Mouse (Mus musculus) embryonic facial prominence, embryonic 14.5 days (tissue): ENCODE data around the gene Fam216b. TPM values are rescaled to one million over a fixed set of nuclear protein-coding genes. Genes with fewer than 3 reads are reported as not detected.

Experiments used
- ATAC-seq: fragments of 200-750 bp; cut with Nextera tagmentation; 2 replicates; pipeline ENCODE4 v1.8.0; 2017; ENCODE audit warnings: low read depth, moderate number of reproducible peaks, moderate TSS enrichment
- DNase-seq: peaks from one replicate; pipeline ENCODE4 v3.0.0-alpha.2; 2015; ENCODE audit warnings: low spot score
- H3K27ac ChIP-seq: fragments of 300-500 bp; sonication (generic); replicated peaks from 2 replicates; pipeline ENCODE4 v1.5.1; 2014; ENCODE audit warnings: low read depth, mild to moderate bottlenecking, low read length, moderate library complexity
- H3K27me3 ChIP-seq: fragments of 300-500 bp; sonication (generic); replicated peaks from 2 replicates; pipeline ENCODE4 v1.6.1; 2014; ENCODE audit warnings: low read length; ENCODE audit not compliant: control insufficient read depth, insufficient read depth
- H3K36me3 ChIP-seq: fragments of 300-500 bp; sonication (generic); 2 replicates; pipeline ENCODE4 v1.6.1; 2014; ENCODE audit warnings: low read length, mixed read lengths; ENCODE audit not compliant: control insufficient read depth, insufficient read depth
- H3K4me1 ChIP-seq: fragments of 300-500 bp; sonication (generic); 2 replicates; pipeline ENCODE4 v1.6.1; 2014; ENCODE audit warnings: antibody characterized with exemption, low read length; ENCODE audit not compliant: control insufficient read depth, insufficient read depth
- H3K4me2 ChIP-seq: fragments of 300-500 bp; sonication (generic); 2 replicates; pipeline ENCODE4 v1.6.1; 2014; ENCODE audit warnings: low read depth, mild to moderate bottlenecking, low read length, moderate library complexity, mixed read lengths
- H3K4me3 ChIP-seq: fragments of 300-500 bp; sonication (generic); 2 replicates; pipeline ENCODE4 v1.5.1; 2014; ENCODE audit warnings: low read depth, mild to moderate bottlenecking, low read length
- H3K9ac ChIP-seq: fragments of 300-500 bp; sonication (generic); 2 replicates; pipeline ENCODE4 v1.6.1; 2014; ENCODE audit warnings: low read depth, mild to moderate bottlenecking, low read length, moderate library complexity, mixed read lengths
- H3K9me3 ChIP-seq: fragments of 300-500 bp; sonication (generic); 2 replicates; pipeline ENCODE4 v1.6.1; 2016; ENCODE audit warnings: low read length; ENCODE audit not compliant: control insufficient read depth
- WGBS: fragments of 180-500 bp; shearing (Covaris S2); extraction: QIAGEN DNeasy Blood & Tissue Kit; methylation state at CpG from one replicate; pipeline ENCODE4 v1.1.7; 2014; 5-methylcytosine and 5-hydroxymethylcytosine counted together
- polyA plus RNA-seq: library from polyadenylated mRNA; unstranded; fragments of >200 nt; fragmentation: Nextera tagmentation; extraction: Ambion mirVana; gene quantifications from 2 replicates; pipeline ENCODE4 v1.2.1, GENCODE M21; 2014

Fam216b gene
- polyA plus RNA-seq, 1 experiment from 2014 or later: 0.90 TPM

- Histone ChIP-seq H3K9ac (no peak overlapping the region), H3K4me3 (no peak overlapping the region; the same call in 1 of the 2 replicates), H3K27me3 (no peaks in the 10 kb centered on the region), H3K9me3 (no peaks in the 10 kb centered on the region), H3K4me2 (peak overlapping the region; percentile 33), H3K36me3 (no peaks in the 10 kb centered on the region), H3K27ac (no peak overlapping the region), H3K4me1 (peaks cover 5% of the 10 kb centered on the region; the same call in 1 of the 2 replicates)
- peak; percentile 89 for ATAC-seq
- DNase-seq: peak; percentile 77
- WGBS: 28% methylated on average over 9 of the region's 9 CpGs
Measured at GRCm38 (mm10) chr14:78059878-78060608, 28.8 kb downstream of the Fam216b start.

GRCm38 (mm10) chr14:78057362-78057761, 31.4 kb downstream of the Fam216b start:
- 78% methylated on average over 7 of the region's 7 CpGs for WGBS
- Histone ChIP-seq H3K9me3 (no peaks in the 10 kb centered on the region), H3K9ac (no peak overlapping the region), H3K4me3 (no peak overlapping the region), H3K4me1 (peaks cover 5% of the 10 kb centered on the region; the same call in 1 of the 2 replicates), H3K36me3 (no peaks in the 10 kb centered on the region), H3K4me2 (no peak overlapping the region), H3K27me3 (no peaks in the 10 kb centered on the region), H3K27ac (no peak overlapping the region)
- no peak for DNase-seq
- no peak for ATAC-seq

DNA sequence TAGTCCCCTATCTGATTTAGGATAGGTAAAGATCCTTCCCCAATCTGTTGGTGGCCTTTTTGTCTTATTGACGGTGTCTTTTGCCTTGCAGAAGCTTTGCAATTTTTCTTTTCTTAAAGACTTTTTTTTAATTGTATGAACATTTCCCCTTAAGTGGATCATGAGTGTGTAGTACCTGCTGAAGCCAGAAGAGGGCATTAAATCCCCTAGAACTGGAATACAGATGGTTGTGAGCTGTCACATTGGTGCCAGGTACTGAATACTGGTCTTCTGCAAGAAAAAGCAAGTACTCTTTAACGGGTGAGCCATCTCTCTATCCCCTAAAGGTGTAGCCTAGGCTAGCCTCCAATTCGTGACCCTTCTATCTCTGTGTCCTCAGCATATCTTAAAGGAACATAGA, 32.4 kb downstream of the Fam216b start:
- no peaks in the 10 kb centered on the region for H3K36me3 ChIP-seq
- H3K9ac ChIP-seq: no peak overlapping the region
- ATAC-seq (no peak), DNase-seq (no peak)
- H3K27ac ChIP-seq: no peak overlapping the region
- H3K27me3 ChIP-seq: no peaks in the 10 kb centered on the region
- no peaks in the 10 kb centered on the region for H3K9me3 ChIP-seq
- H3K4me3 ChIP-seq: no peak overlapping the region
- H3K4me1 ChIP-seq: peaks cover 5% of the 10 kb centered on the region; the same call in 1 of the 2 replicates
- WGBS: 87% methylated on average over 3 of the region's 3 CpGs
- H3K4me2 ChIP-seq: no peak overlapping the region

DNA sequence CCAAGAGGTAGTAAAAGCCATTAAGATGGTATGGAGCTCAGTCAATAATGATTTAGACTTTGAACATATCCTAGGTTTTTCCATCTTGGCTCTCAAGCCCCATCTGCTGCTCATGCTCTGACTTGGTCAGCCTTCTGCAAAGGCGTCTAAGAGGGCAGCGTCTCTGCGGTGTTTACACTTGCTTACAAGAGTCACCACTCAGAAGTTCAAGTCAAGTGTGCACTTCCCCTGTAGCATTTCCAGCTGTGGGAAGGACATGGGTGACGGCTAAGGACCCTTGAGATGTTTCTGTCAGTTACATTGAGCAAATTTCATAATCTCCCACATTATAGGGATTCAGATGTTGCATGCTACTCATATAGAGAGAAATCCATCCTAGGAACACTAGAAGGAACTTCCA, 40.1 kb downstream of the Fam216b start:
- WGBS: 90% methylated on average over 4 of the region's 4 CpGs

DNA sequence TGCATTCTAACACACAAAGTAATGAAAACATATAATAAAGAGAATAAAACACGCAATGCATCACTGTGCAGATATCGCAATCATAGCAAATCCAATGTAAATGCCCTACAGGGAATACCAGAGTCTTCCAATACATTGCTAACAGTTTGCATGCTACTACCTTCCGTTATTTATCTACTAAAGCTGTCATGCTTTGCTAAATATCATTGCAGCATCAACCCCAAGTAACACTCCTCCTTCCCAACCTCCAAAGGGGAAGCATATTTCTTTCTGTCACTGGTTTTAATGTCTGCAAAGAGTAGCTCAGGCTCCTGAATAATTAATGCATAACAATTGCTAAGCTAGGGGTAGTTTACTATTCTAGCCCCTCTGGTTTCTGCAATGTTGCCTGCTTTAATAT, 40.5 kb downstream of the Fam216b start:
- Histone ChIP-seq H3K4me3 (no peak overlapping the region), H3K9ac (no peak overlapping the region), H3K27ac (no peak overlapping the region), H3K4me1 (no peaks in the 10 kb centered on the region), H3K36me3 (no peaks in the 10 kb centered on the region), H3K27me3 (no peaks in the 10 kb centered on the region), H3K4me2 (no peak overlapping the region), H3K9me3 (no peaks in the 10 kb centered on the region)
- ATAC-seq: no peak
- DNase-seq: no peak
- 87% methylated on average over 3 of the region's 3 CpGs for WGBS

More for the DNA sequence above, 40.1 kb downstream of the Fam216b start:
- no peak overlapping the region for H3K9ac ChIP-seq
- no peaks in the 10 kb centered on the region for H3K4me1 ChIP-seq
- no peaks in the 10 kb centered on the region for H3K36me3 ChIP-seq
- ATAC-seq: no peak
- DNase-seq: no peak
- no peaks in the 10 kb centered on the region for H3K9me3 ChIP-seq
- no peak overlapping the region for H3K27ac ChIP-seq
- no peaks in the 10 kb centered on the region for H3K27me3 ChIP-seq
- H3K4me2 ChIP-seq: no peak overlapping the region
- H3K4me3 ChIP-seq: no peak overlapping the region

DNA sequence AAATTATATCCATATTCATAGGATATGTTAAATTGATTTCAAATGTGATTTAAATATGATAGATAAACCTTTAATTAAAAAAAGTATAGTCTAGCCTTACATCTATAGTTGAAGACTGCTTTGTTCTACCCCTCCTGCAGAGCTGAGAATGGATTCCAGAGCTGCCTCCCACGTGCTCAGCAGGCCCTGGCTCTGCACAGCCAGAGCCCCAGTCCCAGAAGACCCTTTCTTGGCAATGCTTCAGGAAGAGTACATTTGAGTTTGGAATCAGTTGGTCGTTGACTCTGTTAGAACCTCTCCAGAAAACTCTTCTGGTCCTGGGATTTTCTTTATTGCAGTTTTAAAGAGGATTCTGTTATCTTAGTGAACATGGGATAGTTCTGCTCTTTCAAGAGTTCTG, 45.7 kb downstream of the Fam216b start:
- Histone ChIP-seq H3K4me2 (no peak overlapping the region), H3K4me1 (0 out of 2 replicates have a peak, but pooled peaks cover 3% of the 10 kb centered on the region), H3K27ac (no peak overlapping the region), H3K4me3 (no peak overlapping the region), H3K36me3 (no peaks in the 10 kb centered on the region), H3K9ac (no peak overlapping the region), H3K27me3 (no peaks in the 10 kb centered on the region), H3K9me3 (no peaks in the 10 kb centered on the region)
- DNase-seq (peak; percentile 81), ATAC-seq (0 out of 2 replicates have a peak, but pooled peaks have one; percentile 72)
- WGBS: 11% methylated on average over 2 of the region's 2 CpGs

GRCm38 (mm10) chr14:78041886-78042526, 46.8 kb downstream of the Fam216b start:
- peak; percentile 73 for DNase-seq
- Histone ChIP-seq H3K27me3 (no peaks in the 10 kb centered on the region), H3K36me3 (no peaks in the 10 kb centered on the region), H3K9ac (no peak overlapping the region), H3K9me3 (no peaks in the 10 kb centered on the region), H3K27ac (no peak overlapping the region; the same call in 1 of the 2 replicates), H3K4me2 (no peak overlapping the region), H3K4me3 (no peak overlapping the region), H3K4me1 (0 out of 2 replicates have a peak, but pooled peaks cover 3% of the 10 kb centered on the region)
- WGBS: 59% methylated on average over 11 of the region's 11 CpGs
- 0 out of 2 replicates have a peak, but pooled peaks have one; percentile 30 for ATAC-seq

GRCm38 (mm10) chr14:78040643-78041042, 48.2 kb downstream of the Fam216b start:
- 82% methylated on average over 6 of the region's 6 CpGs for WGBS

More at GRCm38 (mm10) chr14:78040643-78041042, 48.2 kb downstream of the Fam216b start:
- 0 out of 2 replicates have a peak, but pooled peaks cover 3% of the 10 kb centered on the region for H3K4me1 ChIP-seq
- no peak overlapping the region for H3K9ac ChIP-seq
- DNase-seq (no peak), ATAC-seq (no peak)
- no peak overlapping the region for H3K4me3 ChIP-seq
- no peaks in the 10 kb centered on the region for H3K27me3 ChIP-seq
- H3K4me2 ChIP-seq: no peak overlapping the region
- H3K9me3 ChIP-seq: no peaks in the 10 kb centered on the region
- H3K36me3 ChIP-seq: no peaks in the 10 kb centered on the region
- H3K27ac ChIP-seq: no peak overlapping the region
